Mouse (Mus musculus) limb, embryonic 15.5 days (tissue): ENCODE measurements around the gene Blvrb. TPM values are rescaled to one million over a fixed set of nuclear protein-coding genes. Genes with fewer than 3 reads are reported as not detected.

ENCODE experiments used
- ATAC-seq: fragments of 200-750 bp; cut with Nextera tagmentation; 2 replicates; pipeline ENCODE4 v1.8.0; 2017; ENCODE audit warnings: low read depth, moderate TSS enrichment; ENCODE audit not compliant: insufficient number of reproducible peaks, low FRiP score, low TSS enrichment
- H3K27ac ChIP-seq: fragments of 300-500 bp; sonication (generic); 2 replicates; pipeline ENCODE4 v1.5.1; 2015; ENCODE audit warnings: moderate library complexity, mild to moderate bottlenecking, inconsistent platforms
- H3K27me3 ChIP-seq: fragments of 300-500 bp; sonication (generic); 2 replicates; pipeline ENCODE4 v1.6.1; 2015; ENCODE audit warnings: inconsistent platforms
- H3K36me3 ChIP-seq: fragments of 300-500 bp; sonication (generic); 2 replicates; pipeline ENCODE4 v1.6.1; 2015; ENCODE audit warnings: inconsistent platforms
- H3K4me1 ChIP-seq: fragments of 300-500 bp; sonication (generic); 2 replicates; pipeline ENCODE4 v1.6.1; 2015; ENCODE audit warnings: inconsistent platforms
- H3K4me2 ChIP-seq: fragments of 300-500 bp; sonication (generic); 2 replicates; pipeline ENCODE4 v1.6.1; 2015; ENCODE audit warnings: mild to moderate bottlenecking, inconsistent platforms
- H3K4me3 ChIP-seq: fragments of 300-500 bp; sonication (generic); 2 replicates; pipeline ENCODE4 v1.5.1; 2015; ENCODE audit warnings: mild to moderate bottlenecking, inconsistent platforms
- H3K9ac ChIP-seq: fragments of 300-500 bp; sonication (generic); 2 replicates; pipeline ENCODE4 v1.6.1; 2015; ENCODE audit warnings: inconsistent platforms
- H3K9me3 ChIP-seq: fragments of 300-500 bp; sonication (generic); 2 replicates; pipeline ENCODE4 v1.6.1; 2016; ENCODE audit warnings: inconsistent platforms
- WGBS: fragments of 180-500 bp; shearing (Covaris S2); methylation state at CpG from one replicate; pipeline ENCODE4 v1.1.7; 2015; 5-methylcytosine and 5-hydroxymethylcytosine counted together
- polyA plus RNA-seq: library from polyadenylated mRNA; unstranded; fragments of >200 nt; fragmentation: Nextera tagmentation; extraction: Ambion mirVana; gene quantifications from 2 replicates; pipeline ENCODE4 v1.2.1, GENCODE M21; 2015

Gene Blvrb
- polyA plus RNA-seq, 1 experiment from 2014 or later: 57.5 TPM

DNA sequence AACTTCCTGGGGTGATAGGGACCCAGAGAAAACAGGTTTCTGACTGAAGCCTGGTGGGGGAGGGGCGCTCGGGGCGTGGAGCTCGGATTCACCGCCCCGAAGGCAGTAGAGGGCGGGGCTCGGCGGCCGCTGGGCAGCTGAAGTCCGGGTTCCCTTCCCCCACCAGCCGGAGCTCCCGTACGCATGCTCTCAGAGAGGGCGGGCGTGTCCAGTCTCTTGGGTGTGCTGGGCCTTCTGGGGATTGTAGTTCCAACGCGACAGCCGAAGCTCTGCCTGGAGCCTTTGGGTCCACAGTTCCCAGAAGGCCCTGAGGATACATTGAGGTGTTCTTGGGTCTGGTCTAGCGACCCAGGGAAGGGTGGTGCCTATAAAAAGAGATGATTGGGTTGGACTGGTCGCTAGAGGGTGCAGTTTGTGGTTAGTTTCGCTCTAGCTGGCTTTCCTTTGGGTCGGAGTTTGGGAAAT, 26.7 kb downstream of the Blvrb start:
- Histone ChIP-seq H3K27ac (peak overlapping the region; percentile 97), H3K9me3 (no peaks in the 10 kb centered on the region), H3K27me3 (no peaks in the 10 kb centered on the region), H3K9ac (peak overlapping the region; percentile 72), H3K4me2 (peak overlapping the region; percentile 59), H3K4me3 (peak overlapping the region; percentile 65), H3K36me3 (peaks cover 26% of the 10 kb centered on the region), H3K4me1 (peaks cover 12% of the 10 kb centered on the region)
- peak; percentile 80 for ATAC-seq
- under 1% methylated on average over 23 of the region's 23 CpGs for WGBS

DNA sequence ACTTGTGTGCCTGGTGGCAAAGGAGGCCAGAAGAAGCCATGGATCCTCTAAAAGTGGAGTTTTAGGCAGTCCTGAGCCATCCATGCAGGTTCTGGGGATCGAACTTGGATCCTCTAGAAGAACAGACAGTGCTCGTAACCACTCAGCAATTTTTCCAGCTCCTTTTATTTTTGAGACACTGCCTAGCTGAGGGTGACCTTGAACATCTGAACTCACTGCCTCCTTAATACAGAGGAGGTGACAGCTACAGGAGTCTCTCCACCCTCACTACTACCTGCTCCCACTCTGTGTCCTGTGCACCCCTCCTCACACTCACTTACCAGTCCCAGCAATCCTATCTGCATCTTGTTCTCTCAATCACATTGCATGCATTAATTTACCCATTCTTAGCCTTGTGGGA, 27.8 kb downstream of the Blvrb start:
- H3K4me1 ChIP-seq: peaks cover 13% of the 10 kb centered on the region
- 0 out of 2 replicates have a peak overlapping the region, but pooled peaks have one; percentile 65 for H3K4me3 ChIP-seq
- H3K9ac ChIP-seq: no peak overlapping the region
- no peak for ATAC-seq
- no peak overlapping the region for H3K27ac ChIP-seq
- H3K27me3 ChIP-seq: no peaks in the 10 kb centered on the region
- H3K9me3 ChIP-seq: no peaks in the 10 kb centered on the region
- WGBS: 90% methylated on average over 2 of the region's 2 CpGs
- peak overlapping the region; percentile 59; the same call in 1 of the 2 replicates for H3K4me2 ChIP-seq
- peaks cover 26% of the 10 kb centered on the region for H3K36me3 ChIP-seq

GRCm38 (mm10) chr7:27476098-27476635, 28.4 kb downstream of the Blvrb start:
- H3K36me3 ChIP-seq: peaks cover 26% of the 10 kb centered on the region
- no peak overlapping the region for H3K4me2 ChIP-seq
- ATAC-seq: no peak
- H3K9ac ChIP-seq: no peak overlapping the region
- WGBS: 92% methylated on average over 14 of the region's 14 CpGs
- H3K27me3 ChIP-seq: no peaks in the 10 kb centered on the region
- no peak overlapping the region for H3K4me3 ChIP-seq
- no peaks in the 10 kb centered on the region for H3K9me3 ChIP-seq
- no peak overlapping the region for H3K27ac ChIP-seq
- H3K4me1 ChIP-seq: peaks cover 18% of the 10 kb centered on the region

GRCm38 (mm10) chr7:27478561-27478960, 30.8 kb downstream of the Blvrb start:
- H3K9me3 ChIP-seq: no peaks in the 10 kb centered on the region
- H3K27me3 ChIP-seq: no peaks in the 10 kb centered on the region
- WGBS: 81% methylated on average over 7 of the region's 7 CpGs
- no peak overlapping the region for H3K4me2 ChIP-seq
- H3K4me1 ChIP-seq: peaks cover 29% of the 10 kb centered on the region
- no peak overlapping the region for H3K27ac ChIP-seq
- no peak overlapping the region for H3K4me3 ChIP-seq
- no peak for ATAC-seq
- H3K36me3 ChIP-seq: peaks cover 26% of the 10 kb centered on the region
- no peak overlapping the region for H3K9ac ChIP-seq

- Histone ChIP-seq H3K36me3 (peaks cover 26% of the 10 kb centered on the region), H3K4me3 (no peak overlapping the region), H3K4me2 (no peak overlapping the region), H3K27ac (peak overlapping the region; percentile 13; the same call in 1 of the 2 replicates), H3K9ac (no peak overlapping the region), H3K4me1 (peaks cover 29% of the 10 kb centered on the region), H3K9me3 (no peaks in the 10 kb centered on the region), H3K27me3 (no peaks in the 10 kb centered on the region)
- ATAC-seq: no peak
- 60% methylated on average over 1 of the region's 1 CpGs for WGBS
Observed at GRCm38 (mm10) chr7:27479750-27480149, 32.0 kb downstream of the Blvrb start.

- peaks cover 25% of the 10 kb centered on the region for H3K4me1 ChIP-seq
- peaks cover 26% of the 10 kb centered on the region for H3K36me3 ChIP-seq
- H3K9ac ChIP-seq: no peak overlapping the region
- ATAC-seq: no peak
- H3K27me3 ChIP-seq: no peaks in the 10 kb centered on the region
- H3K4me3 ChIP-seq: 0 out of 2 replicates have a peak overlapping the region, but pooled peaks have one; percentile 36
- H3K4me2 ChIP-seq: peak overlapping the region; percentile 50
- no peaks in the 10 kb centered on the region for H3K9me3 ChIP-seq
- WGBS: 70% methylated on average over 3 of the region's 3 CpGs
- peak overlapping the region; percentile 90 for H3K27ac ChIP-seq
Observed at GRCm38 (mm10) chr7:27480506-27480905, 32.7 kb downstream of the Blvrb start.

GRCm38 (mm10) chr7:27480927-27481626, 33.3 kb downstream of the Blvrb start:
- 11% methylated on average over 11 of the region's 11 CpGs for WGBS
- no peaks in the 10 kb centered on the region for H3K9me3 ChIP-seq
- 0 out of 2 replicates have a peak overlapping the region, but pooled peaks have one; percentile 4 for H3K9ac ChIP-seq
- peaks cover 21% of the 10 kb centered on the region for H3K36me3 ChIP-seq
- peak overlapping the region; percentile 50 for H3K4me2 ChIP-seq
- no peak for ATAC-seq
- H3K27ac ChIP-seq: peak overlapping the region; percentile 90
- no peaks in the 10 kb centered on the region for H3K27me3 ChIP-seq
- peak overlapping the region; percentile 36 for H3K4me3 ChIP-seq
- peaks cover 21% of the 10 kb centered on the region for H3K4me1 ChIP-seq

DNA sequence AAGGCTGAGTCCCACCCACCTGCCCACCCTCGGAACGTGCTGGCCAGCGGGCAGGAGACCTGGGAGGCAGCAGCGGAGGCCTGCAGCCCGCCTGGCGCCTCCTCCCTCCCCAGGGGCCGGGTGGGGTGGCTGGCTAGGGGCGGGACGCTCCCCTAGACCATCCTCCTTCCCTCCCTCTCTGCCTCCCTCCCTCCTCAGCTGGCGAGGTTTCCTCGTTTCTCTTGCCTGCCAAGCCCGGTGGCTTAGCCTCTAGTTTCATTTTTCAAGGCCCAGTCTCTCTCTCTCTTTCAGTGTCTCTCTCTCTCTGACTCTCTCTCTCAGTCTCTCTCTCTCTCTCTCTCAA, 33.8 kb downstream of the Blvrb start:
- Histone ChIP-seq H3K4me3 (peak overlapping the region; percentile 36), H3K36me3 (peaks cover 16% of the 10 kb centered on the region), H3K9me3 (no peaks in the 10 kb centered on the region), H3K27ac (peak overlapping the region; percentile 90), H3K9ac (peak overlapping the region; percentile 4; the same call in 1 of the 2 replicates), H3K4me1 (peaks cover 21% of the 10 kb centered on the region), H3K27me3 (no peaks in the 10 kb centered on the region), H3K4me2 (peak overlapping the region; percentile 50)
- 0% methylated on average over 10 of the region's 12 CpGs for whole genome bisulfite sequencing
- peak; percentile 92 for ATAC-seq

GRCm38 (mm10) chr7:27483860-27484259, 36.1 kb downstream of the Blvrb start:
- Histone ChIP-seq H3K4me2 (no peak overlapping the region), H3K4me3 (no peak overlapping the region), H3K27ac (no peak overlapping the region), H3K36me3 (no peaks in the 10 kb centered on the region), H3K9me3 (no peaks in the 10 kb centered on the region), H3K4me1 (peaks cover 32% of the 10 kb centered on the region), H3K9ac (no peak overlapping the region), H3K27me3 (no peaks in the 10 kb centered on the region)
- 86% methylated on average over 4 of the region's 4 CpGs for WGBS
- ATAC-seq: no peak

- 4% methylated on average over 13 of the region's 13 CpGs for WGBS
- Histone ChIP-seq H3K9ac (peak overlapping the region; percentile 37; the same call in 1 of the 2 replicates), H3K4me2 (peak overlapping the region; percentile 72), H3K4me3 (peak overlapping the region; percentile 74), H3K36me3 (peaks cover 6% of the 10 kb centered on the region), H3K27ac (peak overlapping the region; percentile 84), H3K9me3 (no peaks in the 10 kb centered on the region), H3K27me3 (no peaks in the 10 kb centered on the region), H3K4me1 (peaks cover 48% of the 10 kb centered on the region)
- no peak for ATAC-seq
Observed at GRCm38 (mm10) chr7:27486102-27486769, 38.5 kb downstream of the Blvrb start.

DNA sequence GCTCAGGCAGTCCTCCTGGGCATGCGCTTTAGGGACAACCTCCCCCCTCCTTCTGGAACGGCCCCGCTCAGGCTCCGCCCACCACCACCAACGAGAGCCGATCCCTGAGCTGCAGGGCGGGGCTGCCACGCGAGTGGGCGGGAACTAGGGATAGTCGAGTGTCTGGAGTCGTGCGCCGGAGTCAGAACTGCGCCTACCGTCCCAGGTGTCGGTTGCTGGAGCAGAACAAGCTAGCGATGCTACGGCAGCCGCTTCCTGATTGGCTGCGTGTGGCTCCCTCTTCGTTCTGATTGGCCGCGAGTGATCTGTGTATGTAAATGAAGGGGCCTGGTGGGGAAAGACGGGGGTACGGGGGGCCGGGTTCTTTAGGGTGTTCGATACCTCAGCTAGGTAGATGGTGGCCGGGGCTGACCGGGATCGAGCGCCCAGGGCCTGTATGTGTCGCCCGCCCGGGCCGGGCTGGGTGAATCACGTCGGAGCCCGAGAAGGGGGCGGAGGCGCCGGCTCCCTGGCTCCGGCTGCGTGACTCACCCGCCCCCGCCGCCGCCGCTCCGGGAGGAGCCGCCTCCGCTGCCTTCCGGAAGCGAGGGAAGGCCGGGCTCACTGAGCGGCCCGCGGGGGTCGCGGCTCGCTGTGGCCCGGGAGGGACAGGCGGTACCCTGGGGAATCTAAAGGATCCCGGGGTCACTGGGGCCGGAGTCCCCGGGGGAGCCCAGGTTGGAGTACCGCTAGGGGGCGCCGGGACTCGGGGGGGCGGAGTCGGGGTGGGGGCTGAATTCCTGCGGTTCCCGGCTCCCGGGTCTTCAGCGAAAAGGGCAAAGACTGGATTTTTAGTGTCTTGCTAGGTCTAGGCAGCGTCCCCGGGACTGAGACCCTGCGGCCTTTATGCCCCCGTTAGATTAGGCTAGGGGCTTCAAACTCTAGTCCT, 39.3 kb downstream of the Blvrb start, which contains the start of gene Sertad1:
Gene Sertad1, plus strand, starts transcription at position 141 of the 928 bp plus-strand sequence.
- H3K4me3 ChIP-seq: peak within 1 kb of the TSS; percentile 74
- peak; percentile 94 for ATAC-seq
- H3K9me3 ChIP-seq: no peaks in the 10 kb centered on the region
- peak within 1 kb of the TSS; percentile 79 for H3K9ac ChIP-seq
- H3K27ac ChIP-seq: peak within 1 kb of the TSS; percentile 99
- H3K36me3 ChIP-seq: peaks cover 6% of the 10 kb centered on the region
- under 1% methylated on average over 80 of the region's 80 CpGs for WGBS
- peak within 1 kb of the TSS; percentile 72 for H3K4me2 ChIP-seq
- no peaks in the 10 kb centered on the region for H3K27me3 ChIP-seq
- H3K4me1 ChIP-seq: peaks cover 45% of the 10 kb centered on the region
